Mouse (Mus musculus): ENCODE data around the gene Tnrc6b. TPM values are rescaled to one million over a fixed set of nuclear protein-coding genes. Genes with fewer than 3 reads are reported as not detected.

Tnrc6b gene
- polyA plus RNA-seq, 1 experiment from 2014 or later = 34.7 TPM

DNA sequence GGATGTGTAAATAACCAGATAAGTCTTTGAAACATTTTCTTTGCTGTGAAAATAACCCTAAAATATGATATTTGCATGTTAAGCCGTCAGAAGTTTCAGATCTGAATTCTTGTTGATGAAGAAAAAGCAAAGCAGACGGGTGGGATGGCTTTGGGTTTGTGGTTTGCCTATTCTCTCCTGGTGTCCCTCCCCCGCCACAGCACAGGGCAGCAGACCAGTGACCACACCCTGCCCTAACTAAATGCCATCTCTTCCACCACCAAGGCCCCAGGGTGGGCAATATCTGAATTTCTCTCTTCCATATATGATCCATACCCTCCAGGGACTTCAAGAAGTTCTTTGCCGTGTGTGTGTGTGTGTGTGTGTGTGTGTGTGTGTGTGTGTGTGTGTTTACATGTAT is 227.5 kb downstream of the Tnrc6b start:
- Histone ChIP-seq H3K27me3 (no peaks in the 10 kb centered on the region), H3K4me2 (replicated peaks) (no peak overlapping the region), H3K36me3 (peaks cover 43% of the 10 kb centered on the region), H3K9me3 (no peaks in the 10 kb centered on the region), H3K4me3 (no peak overlapping the region), H3K4me1 (no peaks in the 10 kb centered on the region), H3K27ac (no peak overlapping the region), H3K9ac (no peak overlapping the region)
- no peak for ATAC-seq (ENCODE audit: low FRiP score, low read depth)
- 85% methylated on average over 4 of the region's 4 CpGs for WGBS

DNA sequence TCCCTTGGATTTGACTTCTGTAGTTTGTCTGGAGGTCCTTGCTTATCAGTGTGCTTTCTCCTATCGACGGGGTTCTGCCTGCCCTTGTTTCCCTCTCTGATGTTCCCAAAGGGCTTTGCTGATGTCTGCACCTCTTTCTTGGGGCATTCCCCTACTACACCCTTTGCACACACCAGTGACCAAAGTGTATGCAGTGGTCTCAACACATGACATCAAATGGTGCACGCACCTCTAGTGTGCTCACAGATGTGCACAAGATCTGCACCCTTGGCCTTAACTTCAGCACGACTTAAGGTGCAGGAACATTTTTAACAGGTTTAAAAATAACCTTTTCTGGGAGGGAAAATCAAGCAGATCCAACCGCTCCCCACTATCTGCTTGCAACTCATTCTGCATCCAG is 228.3 kb downstream of the Tnrc6b start:
- H3K27ac ChIP-seq = no peak overlapping the region

GRCm38 (mm10) chr15:80941468-80942040 is 230.4 kb downstream of the Tnrc6b start:
- Histone ChIP-seq H3K36me3 (peaks cover 21% of the 10 kb centered on the region), H3K9ac (no peak overlapping the region)

More for the DNA sequence above, 228.3 kb downstream of the Tnrc6b start:
- 92% methylated on average over 5 of the region's 5 CpGs for WGBS
- H3K4me3 ChIP-seq = no peak overlapping the region
- H3K27me3 ChIP-seq = no peaks in the 10 kb centered on the region
- peaks cover 37% of the 10 kb centered on the region for H3K36me3 ChIP-seq
- no peaks in the 10 kb centered on the region for H3K9me3 ChIP-seq
- H3K4me2 ChIP-seq (replicated peaks) = no peak overlapping the region
- H3K4me1 ChIP-seq = no peaks in the 10 kb centered on the region
- ATAC-seq (ENCODE audit: low FRiP score, low read depth) = no peak
- H3K9ac ChIP-seq = no peak overlapping the region

GRCm38 (mm10) chr15:80945851-80946250 is 234.7 kb downstream of the Tnrc6b start:
- Histone ChIP-seq H3K36me3 (peaks cover 12% of the 10 kb centered on the region; the same call in 1 of the 2 replicates), H3K9me3 (no peaks in the 10 kb centered on the region), H3K4me1 (peaks cover 15% of the 10 kb centered on the region), H3K27ac (no peak overlapping the region), H3K4me2 (replicated peaks) (no peak overlapping the region), H3K27me3 (no peaks in the 10 kb centered on the region), H3K4me3 (no peak overlapping the region), H3K9ac (no peak overlapping the region)
- WGBS = 56% methylated on average over 3 of the region's 3 CpGs
- no peak for ATAC-seq (ENCODE audit: low FRiP score, low read depth)

More at GRCm38 (mm10) chr15:80941468-80942040, 230.4 kb downstream of the Tnrc6b start:
- Histone ChIP-seq H3K27ac (no peak overlapping the region), H3K4me2 (replicated peaks) (no peak overlapping the region), H3K4me3 (no peak overlapping the region), H3K27me3 (no peaks in the 10 kb centered on the region), H3K4me1 (no peaks in the 10 kb centered on the region), H3K9me3 (no peaks in the 10 kb centered on the region)
- ATAC-seq (ENCODE audit: low FRiP score, low read depth) = no peak
- WGBS = 89% methylated on average over 6 of the region's 6 CpGs

DNA sequence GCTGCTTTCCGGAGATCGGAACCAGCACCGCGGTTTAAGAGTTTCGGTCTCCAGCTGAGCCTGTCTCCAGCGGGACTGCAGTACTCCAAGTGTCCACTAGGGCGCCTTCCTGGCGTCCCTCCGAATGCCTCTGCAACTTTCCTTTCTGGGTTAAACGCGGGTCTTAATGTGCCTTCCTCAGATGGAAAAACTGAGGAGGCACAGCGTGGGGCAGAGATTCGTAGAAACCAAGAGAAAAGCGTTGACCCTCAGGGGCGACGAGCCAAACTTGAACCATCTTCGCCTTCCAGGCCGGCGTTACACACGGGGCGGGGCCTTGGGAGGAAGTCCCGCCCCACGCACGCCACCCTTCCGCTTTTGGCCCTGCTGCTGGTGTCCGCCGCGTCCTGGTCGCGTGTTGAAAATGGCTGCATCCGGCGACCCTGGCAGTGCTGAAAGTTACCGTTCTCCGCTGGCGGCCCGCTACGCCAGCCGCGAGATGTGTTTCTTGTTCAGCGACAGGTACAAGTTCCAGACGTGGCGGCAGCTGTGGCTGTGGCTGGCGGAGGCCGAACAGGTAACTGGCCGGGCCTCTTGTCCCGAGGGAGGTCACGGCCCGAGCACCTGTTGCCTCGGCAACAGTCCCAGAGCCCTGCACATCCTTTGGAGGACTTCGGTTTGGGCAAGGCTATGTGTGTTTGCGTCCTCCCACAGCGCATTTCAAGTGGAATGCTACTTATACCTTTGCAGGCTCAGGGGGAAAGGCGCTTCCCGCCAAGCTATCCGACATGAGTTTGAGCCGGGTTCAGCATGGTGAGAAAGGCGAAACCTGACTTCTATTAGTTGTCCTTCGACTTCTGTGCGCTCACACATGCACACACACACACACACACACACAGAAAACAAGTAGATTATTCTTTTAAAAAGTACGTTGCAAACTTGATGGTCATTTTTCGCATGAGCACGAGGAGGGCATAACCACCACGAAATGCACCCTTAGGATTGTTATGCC is 237.3 kb downstream of the Tnrc6b start, which contains the start of gene Adsl:
TSS of gene Adsl (plus strand) at position 346 of the 991 bp plus-strand sequence.
- Histone ChIP-seq H3K4me2 (replicated peaks) (peak within 1 kb of the TSS; percentile 85), H3K27ac (peak within 1 kb of the TSS; percentile 84), H3K36me3 (peaks cover 25% of the 10 kb centered on the region), H3K9ac (peak within 1 kb of the TSS; percentile 85), H3K4me3 (peak within 1 kb of the TSS; percentile 92), H3K4me1 (peaks cover 15% of the 10 kb centered on the region), H3K9me3 (no peaks in the 10 kb centered on the region), H3K27me3 (no peaks in the 10 kb centered on the region)
- ATAC-seq (ENCODE audit: low FRiP score, low read depth) = peak; percentile 95
- under 1% methylated on average over 63 of the region's 63 CpGs for WGBS

DNA sequence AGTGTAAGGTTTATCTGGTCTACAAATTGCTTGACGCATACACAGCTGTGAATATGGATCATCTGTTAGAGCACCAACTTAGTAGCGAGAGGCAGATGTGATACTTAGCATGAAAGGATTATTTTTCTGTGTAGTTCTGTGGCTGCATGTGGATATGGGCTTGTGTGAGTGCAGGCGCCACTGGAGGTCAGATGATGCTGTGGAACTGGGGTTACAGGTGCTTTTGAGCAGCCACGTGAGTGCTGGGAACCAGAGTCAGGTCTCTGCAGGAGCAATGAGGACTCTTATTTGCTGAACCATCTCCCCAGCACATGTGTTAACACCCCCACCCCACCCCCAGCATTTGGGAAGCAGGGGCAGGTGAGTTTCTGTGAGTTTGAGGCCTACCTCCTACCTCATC is 238.3 kb downstream of the Tnrc6b start:
- peaks cover 34% of the 10 kb centered on the region for H3K36me3 ChIP-seq
- H3K4me1 ChIP-seq = peaks cover 15% of the 10 kb centered on the region
- H3K4me3 ChIP-seq = peak overlapping the region; percentile 92
- H3K9me3 ChIP-seq = no peaks in the 10 kb centered on the region
- no peak overlapping the region for H3K27ac ChIP-seq
- peak overlapping the region; percentile 85 for H3K4me2 ChIP-seq (replicated peaks)
- H3K9ac ChIP-seq = peak overlapping the region; percentile 85
- 54% methylated on average over 4 of the region's 4 CpGs for WGBS
- H3K27me3 ChIP-seq = no peaks in the 10 kb centered on the region
- no peak for ATAC-seq (ENCODE audit: low FRiP score, low read depth)

DNA sequence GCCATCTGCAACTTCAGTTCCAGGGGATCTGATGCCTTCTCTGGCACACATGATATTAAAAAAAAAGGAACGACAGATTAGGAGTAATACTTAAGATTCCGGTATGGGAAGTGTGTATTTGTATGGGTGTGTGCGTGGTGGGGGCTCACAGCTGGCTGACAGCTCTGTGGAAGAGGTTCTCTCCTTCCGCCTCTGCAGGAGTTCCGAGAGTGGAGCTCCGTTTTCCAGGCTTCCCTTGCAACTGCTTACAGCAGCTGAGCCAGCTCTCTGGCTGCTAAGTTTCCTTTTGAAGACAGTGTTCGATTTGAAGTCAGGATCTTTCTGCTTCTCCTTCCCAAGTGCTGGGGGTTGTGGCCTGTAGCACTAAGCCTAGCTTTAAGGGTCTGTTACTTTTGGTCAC is 238.9 kb downstream of the Tnrc6b start:
- Histone ChIP-seq H3K9ac (no peak overlapping the region), H3K27ac (no peak overlapping the region), H3K36me3 (peaks cover 40% of the 10 kb centered on the region), H3K9me3 (no peaks in the 10 kb centered on the region), H3K4me3 (peak overlapping the region; percentile 92), H3K4me1 (peaks cover 15% of the 10 kb centered on the region), H3K27me3 (no peaks in the 10 kb centered on the region), H3K4me2 (replicated peaks) (peak overlapping the region; percentile 85)
- ATAC-seq (ENCODE audit: low FRiP score, low read depth) = no peak
- 90% methylated on average over 7 of the region's 7 CpGs for WGBS

- Histone ChIP-seq H3K27me3 (no peaks in the 10 kb centered on the region), H3K4me3 (no peak overlapping the region), H3K36me3 (peaks cover 78% of the 10 kb centered on the region), H3K27ac (no peak overlapping the region), H3K4me1 (peaks cover 14% of the 10 kb centered on the region), H3K9me3 (no peaks in the 10 kb centered on the region), H3K4me2 (replicated peaks) (no peak overlapping the region), H3K9ac (no peak overlapping the region)
- no peak for ATAC-seq (ENCODE audit: low FRiP score, low read depth)
- 88% methylated on average over 9 of the region's 9 CpGs for WGBS
Measured at GRCm38 (mm10) chr15:80953971-80954370, 242.9 kb downstream of the Tnrc6b start.

DNA sequence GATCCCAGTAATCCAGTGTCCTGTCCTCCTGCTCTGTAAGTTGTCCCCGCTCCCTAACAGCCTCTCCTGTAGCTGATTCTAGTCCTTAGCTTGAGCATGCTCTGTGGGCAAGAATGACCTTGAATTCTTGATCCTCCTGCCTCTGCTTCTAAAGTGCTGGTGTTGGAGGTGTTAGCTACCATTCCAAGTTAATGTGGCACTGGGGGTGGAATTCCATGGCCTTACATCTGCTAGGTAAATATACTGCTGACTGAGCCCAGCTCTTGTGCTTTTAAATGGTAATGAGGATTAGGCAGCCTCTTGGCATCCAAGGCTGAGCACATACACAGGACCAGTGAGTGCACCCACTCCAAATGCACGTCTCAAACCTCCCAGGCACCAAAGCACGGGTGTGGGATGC is 243.7 kb downstream of the Tnrc6b start:
- peaks cover 5% of the 10 kb centered on the region for H3K4me1 ChIP-seq
- H3K27ac ChIP-seq = no peak overlapping the region
- H3K4me3 ChIP-seq = no peak overlapping the region
- ATAC-seq (ENCODE audit: low FRiP score, low read depth) = no peak
- no peak overlapping the region for H3K4me2 ChIP-seq (replicated peaks)
- no peaks in the 10 kb centered on the region for H3K9me3 ChIP-seq
- no peaks in the 10 kb centered on the region for H3K27me3 ChIP-seq
- no peak overlapping the region for H3K9ac ChIP-seq
- H3K36me3 ChIP-seq = peaks cover 87% of the 10 kb centered on the region
- 86% methylated on average over 3 of the region's 3 CpGs for WGBS

DNA sequence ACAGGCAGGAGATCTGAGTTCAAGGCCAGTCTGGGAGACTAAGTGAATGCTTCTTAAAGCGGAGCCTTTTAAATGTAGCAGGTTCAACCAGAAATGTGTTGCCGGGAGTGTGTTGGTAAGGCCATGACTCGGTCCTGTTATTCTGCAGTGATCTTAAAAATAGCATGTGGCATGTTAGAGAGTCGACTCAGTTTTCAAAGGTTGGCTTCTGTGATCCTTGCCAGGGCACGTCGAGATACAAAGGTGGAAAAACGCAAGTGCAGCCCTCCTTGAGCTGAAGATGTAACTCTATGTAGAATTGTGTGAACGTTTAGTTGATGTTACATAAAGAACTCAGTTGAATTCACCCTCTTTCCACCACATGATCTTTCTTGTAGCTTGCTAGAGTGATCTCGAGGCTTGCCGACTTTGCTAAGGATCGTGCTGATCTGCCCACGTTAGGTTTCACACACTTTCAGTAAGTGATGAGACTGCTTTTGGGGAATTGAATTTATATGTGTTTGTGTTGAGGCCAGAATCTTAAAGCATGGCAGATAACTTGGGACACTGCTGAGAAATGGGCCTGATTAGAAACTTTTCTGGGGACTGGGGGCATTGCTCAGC is 244.8 kb downstream of the Tnrc6b start:
- H3K9me3 ChIP-seq = no peaks in the 10 kb centered on the region
- H3K9ac ChIP-seq = no peak overlapping the region
- no peak for ATAC-seq (ENCODE audit: low FRiP score, low read depth)
- no peaks in the 10 kb centered on the region for H3K4me1 ChIP-seq
- WGBS = 94% methylated on average over 12 of the region's 12 CpGs
- no peak overlapping the region for H3K4me3 ChIP-seq
- H3K27ac ChIP-seq = no peak overlapping the region
- H3K4me2 ChIP-seq (replicated peaks) = no peak overlapping the region
- peaks cover 88% of the 10 kb centered on the region for H3K36me3 ChIP-seq
- H3K27me3 ChIP-seq = no peaks in the 10 kb centered on the region

DNA sequence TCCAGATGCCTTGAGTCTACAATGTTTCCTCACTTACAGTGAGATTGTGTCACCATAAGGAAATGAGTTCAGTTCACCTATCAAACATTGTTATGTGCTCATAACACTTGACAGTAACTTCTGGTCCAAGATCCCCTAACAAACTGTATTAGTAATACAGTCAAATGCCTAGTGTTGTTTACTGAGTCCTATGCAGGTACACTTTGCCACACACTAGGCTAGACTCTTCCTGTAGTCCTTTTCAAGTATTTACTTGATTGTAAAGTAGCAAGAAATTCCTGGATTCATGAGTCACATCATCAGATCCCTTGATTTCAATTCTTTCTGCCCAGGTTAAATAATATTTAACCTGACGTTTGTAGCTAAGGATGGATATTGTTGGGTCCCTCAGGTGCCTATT is 258.3 kb downstream of the Tnrc6b start:
- Histone ChIP-seq H3K4me1 (no peaks in the 10 kb centered on the region), H3K4me3 (no peak overlapping the region), H3K4me2 (replicated peaks) (no peak overlapping the region), H3K27me3 (no peaks in the 10 kb centered on the region), H3K36me3 (peaks cover 59% of the 10 kb centered on the region), H3K27ac (no peak overlapping the region), H3K9me3 (no peaks in the 10 kb centered on the region; the same call in 1 of the 2 replicates), H3K9ac (no peak overlapping the region)
- WGBS = 86% methylated on average over 1 of the region's 1 CpGs
- no peak for ATAC-seq (ENCODE audit: low FRiP score, low read depth)

GRCm38 (mm10) chr15:80974311-80974710 is 263.2 kb downstream of the Tnrc6b start:
- H3K27me3 ChIP-seq = no peaks in the 10 kb centered on the region
- WGBS = 27% methylated on average over 5 of the region's 5 CpGs
- H3K4me1 ChIP-seq = peaks cover 9% of the 10 kb centered on the region; the same call in 1 of the 2 replicates
- no peak overlapping the region for H3K9ac ChIP-seq
- peaks cover 16% of the 10 kb centered on the region for H3K36me3 ChIP-seq
- no peak overlapping the region for H3K27ac ChIP-seq
- no peaks in the 10 kb centered on the region for H3K9me3 ChIP-seq
- no peak for ATAC-seq (ENCODE audit: low FRiP score, low read depth)
- no peak overlapping the region for H3K4me2 ChIP-seq (replicated peaks)
- no peak overlapping the region for H3K4me3 ChIP-seq

Measured in limb, embryonic 13.5 days (tissue).